Mouse (Mus musculus) embryonic facial prominence, embryonic 12.5 days (tissue): ENCODE data around the gene Slc12a4. TPM values are rescaled to one million over a fixed set of nuclear protein-coding genes. Genes with fewer than 3 reads are reported as not detected.

Experiments
- ATAC-seq: fragments of 200-750 bp; cut with Nextera tagmentation; 2 replicates; pipeline ENCODE4 v1.8.0; 2017; ENCODE audit not compliant: insufficient number of reproducible peaks, insufficient read depth, low FRiP score, low TSS enrichment
- H3K27ac ChIP-seq: fragments of 300-500 bp; sonication (generic); 2 replicates; pipeline ENCODE4 v1.5.1; 2016; ENCODE audit warnings: mild to moderate bottlenecking
- H3K27me3 ChIP-seq: fragments of 300-500 bp; sonication (generic); 2 replicates; pipeline ENCODE4 v1.6.1; 2016; ENCODE audit warnings: mild to moderate bottlenecking, moderate library complexity
- H3K36me3 ChIP-seq: fragments of 300-500 bp; sonication (generic); 2 replicates; pipeline ENCODE4 v1.6.1; 2016; ENCODE audit warnings: mild to moderate bottlenecking
- H3K4me1 ChIP-seq: fragments of 300-500 bp; sonication (generic); 2 replicates; pipeline ENCODE4 v1.6.1; 2016
- H3K4me2 ChIP-seq: fragments of 300-500 bp; sonication (generic); replicated peaks from 2 replicates; pipeline ENCODE4 v1.6.1; 2016; ENCODE audit warnings: mild to moderate bottlenecking, moderate library complexity
- H3K4me3 ChIP-seq: fragments of 300-500 bp; sonication (generic); 2 replicates; pipeline ENCODE4 v1.5.1; 2016; ENCODE audit warnings: mild to moderate bottlenecking
- H3K9ac ChIP-seq: fragments of 300-500 bp; sonication (generic); 2 replicates; pipeline ENCODE4 v1.6.1; 2016; ENCODE audit warnings: mild to moderate bottlenecking, moderate library complexity
- H3K9me3 ChIP-seq: fragments of 300-500 bp; sonication (generic); 2 replicates; pipeline ENCODE4 v1.6.1; 2016; ENCODE audit warnings: mild to moderate bottlenecking, moderate library complexity
- WGBS: fragments of 180-500 bp; shearing (Covaris S2); methylation state at CpG from one replicate; pipeline ENCODE4 v1.1.7; 2016; 5-methylcytosine and 5-hydroxymethylcytosine counted together
- polyA plus RNA-seq: library from polyadenylated mRNA; unstranded; fragments of >200 nt; fragmentation: Nextera tagmentation; extraction: Ambion mirVana; gene quantifications from 2 replicates; pipeline ENCODE4 v1.2.1, GENCODE M21; 2016

The Slc12a4 gene
- polyA plus RNA-seq, 1 experiment from 2014 or later: 44.3 TPM

DNA sequence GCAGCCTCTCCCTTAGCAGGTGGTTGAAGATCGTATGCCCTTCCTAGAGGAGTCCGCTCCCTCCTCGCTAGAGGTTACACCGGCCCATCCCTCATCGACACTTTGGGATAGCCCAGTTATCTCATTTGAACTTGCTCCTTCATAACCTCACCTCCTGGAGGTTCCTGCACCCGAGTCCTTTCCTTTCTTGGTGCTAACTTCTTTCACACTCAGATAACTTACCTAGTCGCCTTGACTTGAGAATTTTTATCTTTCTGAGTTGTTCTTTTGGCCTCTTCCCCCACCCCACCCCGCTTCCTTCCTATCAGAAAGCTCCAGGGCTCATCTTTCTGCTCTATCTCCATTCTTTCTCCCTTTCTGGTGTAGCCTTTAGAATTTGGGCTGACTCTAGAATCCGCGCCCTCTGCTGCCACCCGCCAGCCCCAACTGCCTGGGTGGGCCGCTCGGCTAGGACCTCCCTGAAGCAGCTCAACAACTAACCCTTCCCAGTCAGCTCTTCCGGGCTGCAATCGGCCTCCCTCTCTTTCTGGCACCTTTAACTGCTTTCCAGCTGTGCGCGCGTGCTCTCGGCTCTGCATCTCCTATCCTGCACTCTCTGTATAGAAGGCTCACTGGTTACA is 905 bp upstream of the Slc12a4 start:
- Histone ChIP-seq H3K27ac (peak overlapping the region; percentile 2; the same call in 1 of the 2 replicates), H3K4me1 (peaks cover 19% of the 10 kb centered on the region), H3K36me3 (no peaks in the 10 kb centered on the region), H3K4me3 (peak overlapping the region; percentile 76; the same call in 1 of the 2 replicates), H3K4me2 (peak overlapping the region; percentile 70), H3K9ac (no peak overlapping the region), H3K27me3 (no peaks in the 10 kb centered on the region), H3K9me3 (no peaks in the 10 kb centered on the region)
- ATAC-seq: no peak
- WGBS: 5% methylated on average over 19 of the region's 19 CpGs

DNA sequence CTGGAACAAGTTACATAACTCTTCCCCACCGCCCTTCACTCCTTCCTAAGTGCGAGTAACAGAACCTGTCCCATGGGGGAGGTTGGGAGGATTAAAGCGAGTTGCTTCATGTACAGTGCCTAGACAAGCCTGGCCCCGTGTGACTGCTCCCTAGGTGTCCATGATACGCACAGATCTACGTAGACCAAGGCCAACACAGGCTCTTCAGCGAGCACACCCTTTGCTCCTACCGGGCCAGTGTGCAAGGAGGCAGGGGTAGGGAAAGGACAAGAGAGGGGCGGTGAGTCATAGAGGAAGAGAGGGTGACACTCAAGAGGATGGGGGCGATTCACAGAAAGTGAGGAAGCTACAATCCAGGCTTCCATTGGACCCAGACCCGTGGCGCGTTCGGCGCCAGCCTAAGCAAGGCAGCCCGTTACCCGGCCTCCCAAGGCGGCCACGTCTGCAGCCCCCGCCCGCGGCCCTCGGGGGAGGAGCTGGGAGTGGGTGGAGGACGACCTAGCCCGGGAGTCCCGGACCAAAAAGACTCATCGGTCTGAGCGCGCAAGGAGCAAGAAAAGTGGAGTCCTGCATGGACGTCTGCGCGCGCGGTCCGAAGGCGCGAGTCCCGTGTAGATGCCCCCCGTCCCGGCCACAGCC is 512 bp downstream of the Slc12a4 start:
- H3K27ac ChIP-seq: peak overlapping the region; percentile 78
- peak overlapping the region; percentile 81 for H3K9ac ChIP-seq
- H3K4me3 ChIP-seq: peak overlapping the region; percentile 76
- no peaks in the 10 kb centered on the region for H3K9me3 ChIP-seq
- peak overlapping the region; percentile 70 for H3K4me2 ChIP-seq
- peaks cover 3% of the 10 kb centered on the region; the same call in 1 of the 2 replicates for H3K36me3 ChIP-seq
- 1% methylated on average over 40 of the region's 40 CpGs for WGBS
- ATAC-seq: peak; percentile 71
- H3K4me1 ChIP-seq: peaks cover 19% of the 10 kb centered on the region
- no peaks in the 10 kb centered on the region for H3K27me3 ChIP-seq

DNA sequence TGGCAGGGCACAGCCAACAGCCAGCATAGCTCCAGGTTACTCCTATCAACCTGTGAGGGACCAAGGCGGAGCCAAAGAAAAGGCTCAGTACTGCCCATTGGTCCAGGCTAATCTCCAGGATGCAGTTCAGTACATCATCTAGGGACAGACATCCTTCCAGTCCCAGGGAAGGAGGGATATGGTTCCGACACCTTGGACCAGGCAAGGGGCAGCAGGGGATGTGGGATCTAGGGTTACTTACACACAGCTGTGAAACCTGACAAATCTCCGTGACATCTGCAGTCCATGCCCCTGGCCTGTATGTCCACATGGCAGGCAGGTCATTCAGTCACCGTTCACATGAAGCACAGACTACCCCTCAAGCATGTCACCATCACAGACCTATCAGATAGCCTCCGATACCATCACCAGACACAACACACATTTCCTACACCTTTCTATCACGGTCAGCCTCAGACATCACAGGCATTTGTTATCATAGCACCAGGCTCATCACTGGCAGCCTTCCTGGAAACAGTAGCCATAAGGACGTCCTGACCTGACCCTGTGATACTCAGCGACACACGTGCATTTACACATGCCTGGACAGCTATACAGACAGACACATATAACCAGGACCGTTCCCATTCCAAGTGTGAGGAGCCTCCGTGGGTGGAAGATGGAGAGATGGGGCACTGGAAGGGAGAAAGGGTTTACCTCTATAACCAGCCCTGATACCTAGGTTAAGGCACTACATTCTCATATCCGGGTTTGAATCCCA is 1.2 kb downstream of the Slc12a4 start:
- H3K4me3 ChIP-seq: peak overlapping the region; percentile 76
- peaks cover 19% of the 10 kb centered on the region for H3K4me1 ChIP-seq
- peak overlapping the region; percentile 70 for H3K4me2 ChIP-seq
- H3K27ac ChIP-seq: peak overlapping the region; percentile 24; the same call in 1 of the 2 replicates
- H3K9ac ChIP-seq: peak overlapping the region; percentile 81
- H3K9me3 ChIP-seq: no peaks in the 10 kb centered on the region
- ATAC-seq: no peak
- WGBS: 55% methylated on average over 12 of the region's 12 CpGs
- peaks cover 10% of the 10 kb centered on the region; the same call in 1 of the 2 replicates for H3K36me3 ChIP-seq
- no peaks in the 10 kb centered on the region for H3K27me3 ChIP-seq

DNA sequence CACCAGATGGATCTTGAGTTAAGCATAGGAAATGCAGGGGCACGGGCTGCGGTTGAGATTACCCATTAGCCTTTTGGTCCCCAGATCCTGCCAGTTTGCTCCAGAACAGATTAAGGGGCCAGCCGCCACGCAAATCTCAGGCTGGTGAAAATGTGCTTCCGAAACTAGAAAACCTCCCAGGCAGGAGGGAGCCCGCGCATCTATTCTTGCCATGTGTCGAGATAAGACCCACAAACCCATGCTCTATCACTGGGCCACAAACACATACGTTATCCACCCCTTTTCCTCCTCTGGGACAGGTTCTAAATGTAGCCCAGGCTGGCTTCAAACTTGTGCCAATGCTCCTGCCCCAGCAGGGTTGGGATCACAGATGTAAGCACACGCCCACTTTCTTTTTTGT is 4.4 kb downstream of the Slc12a4 start:
- Histone ChIP-seq H3K36me3 (peaks cover 26% of the 10 kb centered on the region), H3K9me3 (no peaks in the 10 kb centered on the region), H3K4me2 (no peak overlapping the region), H3K27me3 (no peaks in the 10 kb centered on the region), H3K4me3 (no peak overlapping the region), H3K4me1 (peaks cover 19% of the 10 kb centered on the region), H3K9ac (no peak overlapping the region), H3K27ac (no peak overlapping the region)
- WGBS: 83% methylated on average over 10 of the region's 10 CpGs
- ATAC-seq: no peak

DNA sequence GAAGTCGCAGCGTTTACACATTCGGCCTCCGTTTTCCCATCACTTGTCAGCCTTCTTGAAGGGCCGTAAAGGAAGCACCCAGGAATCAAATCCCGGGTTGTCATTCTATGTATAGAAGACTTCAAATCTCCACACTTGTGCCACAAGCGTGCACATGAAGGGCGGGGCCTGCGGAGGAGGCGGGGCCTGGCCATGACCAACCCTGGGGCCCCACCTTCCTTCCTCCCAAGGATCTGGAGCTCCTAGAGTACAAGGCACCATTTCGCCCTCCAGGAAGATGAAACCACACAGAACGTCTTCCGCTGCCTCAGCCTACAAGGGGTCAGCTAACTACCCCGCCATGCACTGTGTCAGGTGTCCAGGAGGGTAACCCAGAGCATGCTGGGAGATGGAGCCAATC is 4.8 kb downstream of the Slc12a4 start:
- no peak overlapping the region for H3K27ac ChIP-seq
- 76% methylated on average over 14 of the region's 14 CpGs for WGBS
- no peak for ATAC-seq

DNA sequence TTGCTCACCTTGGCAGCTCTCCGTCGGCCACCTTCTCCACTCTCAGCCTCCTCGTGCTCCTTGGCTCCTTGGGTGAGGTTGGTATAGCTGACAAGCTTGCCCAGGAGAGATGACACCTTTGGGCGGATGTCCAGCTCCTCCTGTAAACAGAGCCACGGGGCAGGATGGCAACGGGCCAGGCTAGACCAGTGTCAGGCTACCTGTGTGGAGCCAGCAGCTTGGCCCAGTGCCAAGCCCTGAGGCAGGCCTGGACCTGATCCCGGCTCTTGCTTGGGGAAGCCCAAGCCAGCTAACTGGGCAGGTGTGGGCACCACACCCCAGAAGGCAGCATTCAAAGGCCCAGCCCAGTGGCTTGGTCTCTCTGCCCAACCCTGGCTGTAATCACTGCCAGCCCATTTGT is 6.5 kb downstream of the Slc12a4 start:
- no peak for ATAC-seq
- H3K4me1 ChIP-seq: peaks cover 6% of the 10 kb centered on the region
- H3K9me3 ChIP-seq: no peaks in the 10 kb centered on the region
- no peak overlapping the region for H3K9ac ChIP-seq
- no peak overlapping the region for H3K27ac ChIP-seq
- no peak overlapping the region for H3K4me3 ChIP-seq
- H3K27me3 ChIP-seq: no peaks in the 10 kb centered on the region
- H3K36me3 ChIP-seq: peaks cover 38% of the 10 kb centered on the region
- H3K4me2 ChIP-seq: no peak overlapping the region
- 86% methylated on average over 7 of the region's 7 CpGs for WGBS

More for the DNA sequence above, 4.8 kb downstream of the Slc12a4 start:
- Histone ChIP-seq H3K27me3 (no peaks in the 10 kb centered on the region), H3K4me1 (peaks cover 15% of the 10 kb centered on the region), H3K9ac (no peak overlapping the region), H3K36me3 (peaks cover 28% of the 10 kb centered on the region), H3K4me3 (no peak overlapping the region), H3K9me3 (no peaks in the 10 kb centered on the region), H3K4me2 (no peak overlapping the region)

DNA sequence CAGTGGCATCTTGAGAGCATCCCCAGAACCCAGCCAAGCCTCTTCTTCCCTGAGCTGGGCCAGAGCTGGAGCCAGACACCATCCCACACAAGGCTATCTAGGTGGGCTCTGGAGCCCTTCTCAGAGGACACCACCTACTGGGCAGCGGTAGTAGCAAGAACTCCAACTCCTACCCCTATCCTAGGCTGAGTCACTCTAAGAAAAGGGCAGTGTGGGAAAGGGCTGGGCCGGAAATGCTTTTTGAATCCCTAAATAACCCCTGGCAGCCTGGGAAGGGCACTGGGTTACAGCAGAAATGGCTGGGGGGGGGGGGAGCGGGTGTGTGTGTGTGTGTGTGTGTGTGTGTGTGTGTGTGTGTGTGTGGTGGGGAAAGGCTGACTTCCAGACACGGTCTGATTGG is 8.1 kb downstream of the Slc12a4 start:
- no peak overlapping the region for H3K4me3 ChIP-seq
- H3K27ac ChIP-seq: no peak overlapping the region
- no peaks in the 10 kb centered on the region for H3K27me3 ChIP-seq
- no peak overlapping the region for H3K4me2 ChIP-seq
- peaks cover 53% of the 10 kb centered on the region for H3K36me3 ChIP-seq
- no peaks in the 10 kb centered on the region for H3K9me3 ChIP-seq
- no peaks in the 10 kb centered on the region; the same call in 1 of the 2 replicates for H3K4me1 ChIP-seq
- ATAC-seq: no peak
- 66% methylated on average over 3 of the region's 4 CpGs for WGBS
- no peak overlapping the region for H3K9ac ChIP-seq

DNA sequence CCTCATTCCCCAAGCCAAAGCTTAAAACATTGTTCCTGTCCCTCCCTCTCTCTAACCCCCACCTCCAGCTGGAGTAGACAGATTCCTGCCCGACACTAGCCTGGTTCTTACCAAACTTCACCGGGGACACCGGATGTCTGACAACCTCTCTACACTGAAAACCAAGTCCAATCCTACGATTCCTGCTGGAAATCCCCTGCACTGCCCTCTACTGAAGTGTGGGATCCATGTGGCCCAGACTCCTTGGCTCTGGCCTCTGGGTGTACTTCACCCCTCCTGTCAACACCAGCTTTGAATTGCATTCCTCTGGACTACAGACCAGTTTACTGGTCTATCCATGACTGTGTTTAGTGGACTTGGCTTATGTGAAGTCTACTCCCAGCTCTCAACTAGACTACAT is 9.3 kb downstream of the Slc12a4 start:
- no peak for ATAC-seq
- no peaks in the 10 kb centered on the region for H3K9me3 ChIP-seq
- no peak overlapping the region for H3K27ac ChIP-seq
- peaks cover 59% of the 10 kb centered on the region for H3K36me3 ChIP-seq
- no peak overlapping the region for H3K4me3 ChIP-seq
- no peaks in the 10 kb centered on the region for H3K27me3 ChIP-seq
- no peaks in the 10 kb centered on the region for H3K4me1 ChIP-seq
- H3K4me2 ChIP-seq: no peak overlapping the region
- no peak overlapping the region for H3K9ac ChIP-seq
- 93% methylated on average over 4 of the region's 4 CpGs for WGBS

DNA sequence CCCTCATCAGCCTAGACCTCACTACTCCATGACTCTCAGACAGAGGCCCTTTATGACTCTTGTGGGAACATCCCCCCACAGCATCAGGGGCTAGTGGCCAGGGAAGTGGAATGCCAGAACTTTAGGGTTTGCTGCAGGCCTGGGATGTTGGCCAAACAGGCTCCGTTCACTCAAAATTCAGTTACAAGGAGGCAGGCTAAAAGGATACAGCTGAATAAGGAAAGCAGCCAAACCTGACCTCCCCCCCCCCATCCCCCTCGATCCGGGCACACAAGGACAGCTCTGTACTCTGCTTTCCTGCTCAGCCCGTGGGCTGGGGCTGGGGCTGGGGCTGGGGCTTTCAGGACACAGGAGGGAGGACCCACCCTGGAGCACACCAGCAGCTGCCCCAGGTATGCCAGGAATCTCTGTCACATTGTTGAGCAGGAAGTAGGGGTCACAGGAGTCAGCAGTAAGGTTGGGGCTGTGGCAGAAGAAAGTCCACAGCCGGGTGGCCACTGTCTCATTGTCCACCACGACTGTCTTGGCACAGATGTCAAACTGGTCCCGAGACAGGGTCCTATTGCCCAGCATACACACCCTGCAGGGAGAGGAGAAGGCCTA is 14.7 kb downstream of the Slc12a4 start:
- Histone ChIP-seq H3K27me3 (no peaks in the 10 kb centered on the region), H3K4me1 (no peaks in the 10 kb centered on the region), H3K36me3 (peaks cover 84% of the 10 kb centered on the region), H3K4me3 (no peak overlapping the region), H3K9ac (no peak overlapping the region), H3K9me3 (no peaks in the 10 kb centered on the region), H3K27ac (0 out of 2 replicates have a peak overlapping the region, but pooled peaks have one; percentile 43), H3K4me2 (no peak overlapping the region)
- ATAC-seq: peak; percentile 13; the same call in 1 of the 2 replicates
- WGBS: 13% methylated on average over 7 of the region's 7 CpGs

DNA sequence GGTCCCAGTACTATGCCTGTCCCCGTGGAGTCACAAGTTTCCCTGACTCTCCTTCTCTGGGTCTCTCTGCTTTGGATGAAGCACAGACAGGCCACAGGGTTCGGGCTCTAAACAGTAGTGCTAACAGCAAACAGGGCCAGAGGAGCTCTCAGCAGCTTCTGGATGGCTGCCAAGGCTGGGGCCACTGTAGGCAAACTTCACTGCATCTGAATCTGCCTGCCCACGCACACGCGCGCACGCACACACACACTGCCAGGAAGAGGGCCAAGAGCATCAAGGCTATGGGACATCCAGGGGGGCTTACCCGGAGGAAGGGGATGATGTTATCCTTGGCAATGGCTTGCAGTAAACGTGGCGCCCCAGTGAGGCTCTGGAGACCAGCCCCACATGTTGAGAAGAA is 16.5 kb downstream of the Slc12a4 start:
- H3K27ac ChIP-seq: no peak overlapping the region
- 88% methylated on average over 10 of the region's 10 CpGs for WGBS
- peaks cover 90% of the 10 kb centered on the region for H3K36me3 ChIP-seq
- no peak overlapping the region for H3K4me3 ChIP-seq
- H3K9ac ChIP-seq: no peak overlapping the region
- no peaks in the 10 kb centered on the region for H3K9me3 ChIP-seq
- no peak for ATAC-seq
- no peaks in the 10 kb centered on the region for H3K4me1 ChIP-seq
- no peaks in the 10 kb centered on the region for H3K27me3 ChIP-seq
- no peak overlapping the region for H3K4me2 ChIP-seq

DNA sequence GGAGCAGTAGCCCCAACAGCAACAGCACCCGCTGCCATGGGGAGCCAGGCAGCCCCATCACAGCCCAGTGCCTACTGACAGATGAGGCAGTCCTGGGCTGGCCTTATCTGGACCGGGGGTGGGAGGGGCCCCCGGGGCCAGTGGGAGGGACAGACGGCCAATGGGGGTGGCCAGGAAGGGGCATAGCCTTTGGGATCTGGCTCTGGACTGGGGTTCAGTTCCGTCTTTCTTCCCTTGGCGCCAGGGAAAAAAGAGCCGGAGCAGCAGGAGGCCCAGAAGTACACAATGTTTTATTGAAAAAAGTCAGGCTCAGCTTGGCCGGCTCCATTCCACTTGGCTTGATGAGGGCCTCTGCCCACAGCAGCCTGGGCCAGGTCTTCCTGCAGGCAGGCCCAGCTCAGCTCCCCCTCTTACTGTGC is 22.6 kb downstream of the Slc12a4 start, which contains the start of gene Lcat:
Gene Lcat (minus strand): TSS at position 62 of the 419 bp plus-strand sequence.
- Histone ChIP-seq H3K27me3 (no peaks in the 10 kb centered on the region), H3K9ac (0 out of 2 replicates have a peak within 1 kb of the TSS, but pooled peaks have one; percentile 4), H3K9me3 (no peaks in the 10 kb centered on the region), H3K4me1 (no peaks in the 10 kb centered on the region), H3K27ac (no peak within 1 kb of the TSS), H3K36me3 (peaks cover 65% of the 10 kb centered on the region), H3K4me2 (no peak within 1 kb of the TSS), H3K4me3 (no peak within 1 kb of the TSS)
- no peak for ATAC-seq
- WGBS: 76% methylated on average over 7 of the region's 8 CpGs
